Mouse (Mus musculus): ENCODE data around the gene Slc22a15.
"Not testable (repeated sequence)": the region's sequence is repeated elsewhere in the genome, so short reads cannot be mapped to it uniquely, and the experiment has no call there.

Slc22a15 gene

GRCm38 (mm10) chr3:101871951-101872350 is 52.3 kb downstream of the Slc22a15 start:
- no peak for DNase-seq (ENCODE audit: low spot score in 2 of 2)

- peak; percentile 39 to 68 for DNase-seq (ENCODE audit: low spot score in 2 of 2)
Measured at GRCm38 (mm10) chr3:101867001-101867421, 57.2 kb downstream of the Slc22a15 start.

- no peak for DNase-seq (ENCODE audit: low spot score in 2 of 2)
Measured at GRCm38 (mm10) chr3:101861856-101862255, 62.4 kb downstream of the Slc22a15 start.

GRCm38 (mm10) chr3:101860151-101860550 is 64.1 kb downstream of the Slc22a15 start:
- DNase-seq (ENCODE audit: low spot score in 2 of 2): peak; percentile 55

GRCm38 (mm10) chr3:101859740-101860139 is 64.5 kb downstream of the Slc22a15 start:
- DNase-seq (ENCODE audit: low spot score in 2 of 2): no peak

GRCm38 (mm10) chr3:101854075-101854474 is 70.2 kb downstream of the Slc22a15 start:
- DNase-seq (ENCODE audit: low spot score in 2 of 2): no peak

- DNase-seq (ENCODE audit: low spot score in 2 of 2): no peak
Measured at GRCm38 (mm10) chr3:101851363-101851762, 72.9 kb downstream of the Slc22a15 start.

- DNase-seq (ENCODE audit: low spot score in 2 of 2): no peak
Measured at GRCm38 (mm10) chr3:101848816-101849215, 75.4 kb downstream of the Slc22a15 start, which contains the start of gene Mab21l3. TSS of gene Mab21l3 (minus strand) at chr3:101848959.

- no peak for DNase-seq (ENCODE audit: low spot score in 2 of 2)
Measured at GRCm38 (mm10) chr3:101846096-101846495, 78.2 kb downstream of the Slc22a15 start.

GRCm38 (mm10) chr3:101842372-101843094 is 81.7 kb downstream of the Slc22a15 start:
- DNase-seq (ENCODE audit: low spot score in 2 of 2): no peak

GRCm38 (mm10) chr3:101839327-101839726 is 84.9 kb downstream of the Slc22a15 start:
- no peak for DNase-seq (ENCODE audit: low spot score in 2 of 2)

GRCm38 (mm10) chr3:101836971-101837370 is 87.3 kb downstream of the Slc22a15 start:
- no peak for DNase-seq (ENCODE audit: low spot score in 2 of 2)

- DNase-seq (ENCODE audit: low spot score in 2 of 2): no peak
Measured at GRCm38 (mm10) chr3:101836532-101836931, 87.7 kb downstream of the Slc22a15 start.

GRCm38 (mm10) chr3:101836045-101836444 is 88.2 kb downstream of the Slc22a15 start:
- peak; percentile 71 to 73 for DNase-seq (ENCODE audit: low spot score in 2 of 2)

GRCm38 (mm10) chr3:101831189-101831858 is 92.9 kb downstream of the Slc22a15 start:
- DNase-seq (ENCODE audit: low spot score in 2 of 2): no peak

GRCm38 (mm10) chr3:101829881-101830616 is 94.2 kb downstream of the Slc22a15 start:
- DNase-seq (ENCODE audit: low spot score in 2 of 2): no peak

GRCm38 (mm10) chr3:101828595-101828994 is 95.7 kb downstream of the Slc22a15 start:
- DNase-seq (ENCODE audit: low spot score in 2 of 2): no peak

GRCm38 (mm10) chr3:101827220-101827715 is 97.0 kb downstream of the Slc22a15 start:
- no peak for DNase-seq (ENCODE audit: low spot score in 2 of 2)

- DNase-seq (ENCODE audit: low spot score in 2 of 2): no peak
Measured at GRCm38 (mm10) chr3:101824338-101824737, 99.9 kb downstream of the Slc22a15 start.

- DNase-seq (ENCODE audit: low spot score in 2 of 2): no peak
Measured at GRCm38 (mm10) chr3:101822052-101822451, 102.2 kb downstream of the Slc22a15 start.

- not testable (repeated sequence) for DNase-seq (ENCODE audit: low spot score in 2 of 2)
Measured at GRCm38 (mm10) chr3:101820708-101821107, 103.5 kb downstream of the Slc22a15 start.

- no peak for DNase-seq (ENCODE audit: low spot score in 2 of 2)
Measured at GRCm38 (mm10) chr3:101816006-101816405, 108.2 kb downstream of the Slc22a15 start.

All from frontal cortex, postnatal 36 days (tissue).